9 mouse cellular contexts compared by ENCODE assay signal in the genomic region with DNA sequence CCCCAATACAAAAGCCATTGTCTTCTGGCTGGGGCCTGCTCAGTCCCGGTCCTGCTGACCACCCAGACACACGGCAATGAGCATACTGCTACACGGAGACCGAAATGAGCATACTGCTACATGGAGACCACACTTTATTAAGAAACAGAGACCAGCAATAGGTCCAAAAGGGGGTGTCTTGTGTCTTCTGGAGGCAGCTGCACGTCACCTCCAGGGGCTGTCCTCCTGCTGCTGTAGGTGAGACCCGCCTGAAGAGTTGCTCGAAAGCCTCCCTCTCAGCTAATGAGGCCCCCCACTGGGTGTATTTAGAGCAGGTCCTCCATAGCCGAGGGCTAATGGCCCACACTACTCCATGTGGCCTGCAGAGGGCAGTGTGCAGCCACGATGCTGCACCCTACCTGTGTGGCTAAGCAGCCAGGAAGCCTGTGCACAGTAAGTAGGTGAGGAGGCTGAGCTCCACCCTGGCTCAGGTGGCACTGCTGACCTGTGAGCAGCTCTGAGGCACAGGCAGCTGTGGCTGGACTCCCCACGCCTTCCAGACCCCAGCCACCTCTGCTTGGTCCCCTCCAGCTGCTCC. TPM values are rescaled to one million over a fixed set of nuclear protein-coding genes. Genes with fewer than 3 reads are reported as not detected.
DNase-seq lines count a peak whose midpoint lies in the region; ATAC-seq and TF ChIP-seq lines count a peak whose summit lies in the region.
"Had no signal": no experiment of that assay in that cellular context is flagged by ENCODE, and none has a peak within 500 bp of the region (broad histone marks: within the 10 kb centered on the region; RNA-seq: fewer than 3 reads in every experiment).

No protein-coding gene starts in this region.

- H3K4me3 ChIP-seq in forebrain, embryonic 14.5 days (ENCODE audit: low read depth, low read length) = no peak overlapping the region
- no peak overlapping the region for H3K4me3 ChIP-seq in limb, embryonic 15.5 days
- H3K4me3 ChIP-seq in midbrain, postnatal 0 days (ENCODE audit: low read depth, low read length) = no peak overlapping the region
- H3K4me3 ChIP-seq: erythroblast, embryonic 14.5 days had no signal

- peak; percentile 87 for ATAC-seq in forebrain, embryonic 14.5 days
- ATAC-seq in limb, embryonic 15.5 days (ENCODE audit: insufficient number of reproducible peaks, low FRiP score, low TSS enrichment, low read depth) = peak; percentile 33; the same call in 1 of the 2 replicates
- ATAC-seq in midbrain, postnatal 0 days (ENCODE audit: low FRiP score) = peak; percentile 69

- WGBS in forebrain, embryonic 14.5 days = 14% methylated on average over 10 of the region's 10 CpGs
- 28% methylated on average over 10 of the region's 10 CpGs for WGBS in limb, embryonic 15.5 days
- WGBS in midbrain, postnatal 0 days = 34% methylated on average over 10 of the region's 10 CpGs

- H3K27ac ChIP-seq in forebrain, embryonic 14.5 days (ENCODE audit: low read depth, low read length) = no peak overlapping the region
- H3K27ac ChIP-seq in limb, embryonic 15.5 days = no peak overlapping the region
- H3K27ac ChIP-seq in midbrain, postnatal 0 days (ENCODE audit: low read depth, low read length) = no peak overlapping the region

- no peaks in the 10 kb centered on the region for H3K27me3 ChIP-seq in forebrain, embryonic 14.5 days (replicated peaks; ENCODE audit: control insufficient read depth, insufficient read depth, low read length)
- no peaks in the 10 kb centered on the region for H3K27me3 ChIP-seq in limb, embryonic 15.5 days
- H3K27me3 ChIP-seq in midbrain, postnatal 0 days (ENCODE audit: insufficient read depth, low read length) = no peaks in the 10 kb centered on the region

- H3K9ac ChIP-seq in forebrain, embryonic 14.5 days (ENCODE audit: low read length) = no peak overlapping the region
- H3K9ac ChIP-seq in limb, embryonic 15.5 days = no peak overlapping the region
- H3K9ac ChIP-seq in midbrain, postnatal 0 days (replicated peaks; ENCODE audit: low read length, poor library complexity, severe bottlenecking) = no peak overlapping the region

- peak; percentile 95 for TF ChIP-seq CTCF in midbrain, postnatal 0 days (IDR thresholded peaks at IDR 0.05)

- peak; percentile 51 for DNase-seq in ovary, postnatal 14 days (ENCODE audit: low spot score)
- no peak for DNase-seq in ovary, adult 18-20 months (ENCODE audit: low spot score)
- peak; percentile 79 for DNase-seq in cerebellum, adult 11 months
- peak; percentile 80 for DNase-seq in forebrain, embryonic 14.5 days (ENCODE audit: low spot score)
- DNase-seq in kidney, adult 18-20 months = peak; percentile 75
- peak; percentile 82 for DNase-seq in midbrain, postnatal 0 days (ENCODE audit: low spot score)
- DNase-seq in spleen, postnatal 4 days (ENCODE audit: low spot score in 2 of 2) = peak; percentile 67 to 87

- no peaks in the 10 kb centered on the region for H3K4me1 ChIP-seq in forebrain, embryonic 14.5 days (ENCODE audit: control insufficient read depth, insufficient read depth, low read length)
- 0 out of 2 replicates have a peak, but pooled peaks cover 9% of the 10 kb centered on the region for H3K4me1 ChIP-seq in limb, embryonic 15.5 days
- H3K4me1 ChIP-seq in midbrain, postnatal 0 days (ENCODE audit: insufficient read depth, low read length) = 0 out of 2 replicates have a peak, but pooled peaks cover 3% of the 10 kb centered on the region

- H3K9me3 ChIP-seq in forebrain, embryonic 14.5 days (replicated peaks; ENCODE audit: control insufficient read depth, low read length) = no peaks in the 10 kb centered on the region
- no peaks in the 10 kb centered on the region for H3K9me3 ChIP-seq in limb, embryonic 15.5 days
- no peaks in the 10 kb centered on the region for H3K9me3 ChIP-seq in midbrain, postnatal 0 days (ENCODE audit: low read length)

- peaks cover 51% of the 10 kb centered on the region for H3K36me3 ChIP-seq in forebrain, embryonic 14.5 days (ENCODE audit: control insufficient read depth, insufficient read depth, low read length)
- peaks cover 54% of the 10 kb centered on the region for H3K36me3 ChIP-seq in limb, embryonic 15.5 days
- H3K36me3 ChIP-seq in midbrain, postnatal 0 days (ENCODE audit: insufficient read depth, low read length) = peaks cover 40% of the 10 kb centered on the region

- H3K4me2 ChIP-seq in forebrain, embryonic 14.5 days (ENCODE audit: low read length) = no peak overlapping the region
- no peak overlapping the region for H3K4me2 ChIP-seq in limb, embryonic 15.5 days
- no peak overlapping the region for H3K4me2 ChIP-seq in midbrain, postnatal 0 days (ENCODE audit: low read depth, low read length, poor library complexity, severe bottlenecking)

RNA-seq across cellular contexts. Expression of gene Lemd2, which starts 14.5 kb away (rescaled TPM):
- polyA plus RNA-seq in forebrain, embryonic 14.5 days (2014; fragmentation: Nextera tagmentation; extraction: Ambion mirVana) = 11.3 and 14.8 TPM in 2 replicates
- 9.7 and 15.3 TPM in 2 replicates for polyA plus RNA-seq in limb, embryonic 15.5 days (2015; fragmentation: Nextera tagmentation; extraction: Ambion mirVana)
- 85.7 and 94.3 TPM in 2 replicates for total RNA-seq in midbrain, postnatal 0 days (2014; rRNA removed)
- polyA plus RNA-seq in midbrain, postnatal 0 days (2015; fragmentation: Nextera tagmentation; extraction: Ambion mirVana) = 18.4 and 20.6 TPM in 2 replicates

RNA-seq across cellular contexts. Expression of gene Ip6k3, which starts 22.1 kb away (rescaled TPM):
- polyA plus RNA-seq in forebrain, embryonic 14.5 days (2014; fragmentation: Nextera tagmentation; extraction: Ambion mirVana) = 0.21 and 0.28 TPM in 2 replicates
- polyA plus RNA-seq in limb, embryonic 15.5 days (2015; fragmentation: Nextera tagmentation; extraction: Ambion mirVana) = 0.44 and 1.7 TPM in 2 replicates
- 0.09 TPM in 1 of 2 replicates, not detected in the other for total RNA-seq in midbrain, postnatal 0 days (2014; rRNA removed)
- polyA plus RNA-seq in midbrain, postnatal 0 days (2015; fragmentation: Nextera tagmentation; extraction: Ambion mirVana) = 0.32 TPM in 1 of 2 replicates, not detected in the other
- polyA plus RNA-seq: erythroblast, embryonic 14.5 days had no signal

RNA-seq across cellular contexts. Expression of gene Uqcc2, which starts 56.0 kb away (rescaled TPM):
- 360 and 385 TPM in 2 replicates for polyA plus RNA-seq in forebrain, embryonic 14.5 days (2014; fragmentation: Nextera tagmentation; extraction: Ambion mirVana)
- 276 and 289 TPM in 2 replicates for polyA plus RNA-seq in limb, embryonic 15.5 days (2015; fragmentation: Nextera tagmentation; extraction: Ambion mirVana)
- 213 and 233 TPM in 2 replicates for total RNA-seq in midbrain, postnatal 0 days (2014; rRNA removed)
- polyA plus RNA-seq in midbrain, postnatal 0 days (2015; fragmentation: Nextera tagmentation; extraction: Ambion mirVana) = 453 and 478 TPM in 2 replicates

Comparison
In these comparisons a context has a peak if more than half of its experiments do, and no peak if none do; other contexts are left out.
1. ATAC-seq: peak in every context shown above with its lines; median percentile 87 in forebrain, embryonic 14.5 days; 69 in midbrain, postnatal 0 days; 33 in limb, embryonic 15.5 days.